Mouse (Mus musculus) hindbrain, embryonic 11.5 days (tissue): ENCODE data around the gene Eif4e2. TPM values are rescaled to one million over a fixed set of nuclear protein-coding genes. Genes with fewer than 3 reads are reported as not detected.

Source experiments
- polyA plus RNA-seq: library from polyadenylated mRNA; unstranded; fragments of >200 nt; fragmentation: Nextera tagmentation; extraction: Ambion mirVana; gene quantifications from 2 replicates; pipeline ENCODE4 v1.2.1, GENCODE M21; 2014

Gene Eif4e2
- polyA plus RNA-seq, 1 experiment from 2014 or later: 134 TPM

Other genes starting within 250 kb of the Eif4e2 start
- not detected in 2 replicates for gene Alppl2, start 124.0 kb upstream of the Eif4e2 start, polyA plus RNA-seq
- not detected in 2 replicates for gene Alpi, start 112.3 kb upstream of the Eif4e2 start, polyA plus RNA-seq
- not detected in 2 replicates for gene Akp3, start 88.9 kb upstream of the Eif4e2 start, polyA plus RNA-seq
- gene Ecel1, start 57.4 kb upstream of the Eif4e2 start, polyA plus RNA-seq: 10.0 and 14.7 TPM in 2 replicates
- gene Prss56, start 30.6 kb upstream of the Eif4e2 start, polyA plus RNA-seq: 1.9 and 3.3 TPM in 2 replicates
- gene Chrnd, start 23.3 kb upstream of the Eif4e2 start, polyA plus RNA-seq: 0.47 TPM in 1 of 2 replicates, not detected in the other
- 0.73 and 1.0 TPM in 2 replicates for gene Chrng, start 9.3 kb upstream of the Eif4e2 start, polyA plus RNA-seq
- gene Efhd1, start 50.4 kb downstream of the Eif4e2 start, polyA plus RNA-seq: 0.14 and 0.52 TPM in 2 replicates
- 53.5 and 68.2 TPM in 2 replicates for gene Gigyf2, start 113.1 kb downstream of the Eif4e2 start, polyA plus RNA-seq
- gene Kcnj13, start 180.8 kb downstream of the Eif4e2 start, polyA plus RNA-seq: 8.1 and 8.8 TPM in 2 replicates